Mouse (Mus musculus) hindbrain, postnatal 0 days (tissue): ENCODE measurements around the gene Slc43a1. TPM values are rescaled to one million over a fixed set of nuclear protein-coding genes. Genes with fewer than 3 reads are reported as not detected.

ENCODE experiments used
- ATAC-seq: fragments of 200-750 bp; cut with Nextera tagmentation; 2 replicates; pipeline ENCODE4 v1.8.0; 2017; ENCODE audit warnings: mild to moderate bottlenecking, moderate TSS enrichment, moderate library complexity
- DNase-seq: peaks from one replicate; pipeline ENCODE4 v3.0.0-alpha.2; 2015; ENCODE audit warnings: low spot score
- H3K27ac ChIP-seq: fragments of 300-500 bp; sonication (generic); 2 replicates; pipeline ENCODE4 v1.5.1; 2014; ENCODE audit warnings: mild to moderate bottlenecking
- H3K27me3 ChIP-seq: fragments of 300-500 bp; sonication (generic); 2 replicates; pipeline ENCODE4 v1.6.1; 2014; ENCODE audit warnings: low read length, mixed read lengths; ENCODE audit not compliant: insufficient read depth
- H3K36me3 ChIP-seq: fragments of 300-500 bp; sonication (generic); 2 replicates; pipeline ENCODE4 v1.6.1; 2014; ENCODE audit warnings: low read length, mixed read lengths; ENCODE audit not compliant: insufficient read depth
- H3K4me1 ChIP-seq: fragments of 300-500 bp; sonication (generic); 2 replicates; pipeline ENCODE4 v1.6.1; 2014; ENCODE audit warnings: antibody characterized with exemption, low read length, mixed read lengths; ENCODE audit not compliant: insufficient read depth
- H3K4me2 ChIP-seq: fragments of 300-500 bp; sonication (generic); 2 replicates; pipeline ENCODE4 v1.6.1; 2014; ENCODE audit warnings: low read depth, mild to moderate bottlenecking, low read length, moderate library complexity, mixed read lengths
- H3K4me3 ChIP-seq: fragments of 300-500 bp; sonication (generic); 2 replicates; pipeline ENCODE4 v1.5.1; 2014; ENCODE audit warnings: low read length
- H3K9ac ChIP-seq: fragments of 300-500 bp; sonication (generic); replicated peaks from 2 replicates; pipeline ENCODE4 v1.6.1; 2014; ENCODE audit warnings: mild to moderate bottlenecking, low read length, moderate library complexity, mixed read lengths
- H3K9me3 ChIP-seq: fragments of 300-500 bp; sonication (generic); 2 replicates; pipeline ENCODE4 v1.6.1; 2016; ENCODE audit warnings: low read length, mixed read lengths
- CTCF ChIP-seq: IDR thresholded peaks from 2 replicates; pipeline ENCODE4 v1.5.1; 2016; ENCODE audit warnings: antibody characterized with exemption, control low read depth, low read depth
- WGBS: fragments of 180-500 bp; shearing (Covaris S2); extraction: QIAGEN DNeasy Blood & Tissue Kit; methylation state at CpG from one replicate; pipeline ENCODE4 v1.1.7; 2014; 5-methylcytosine and 5-hydroxymethylcytosine counted together
- polyA plus RNA-seq: library from polyadenylated mRNA; unstranded; fragments of >200 nt; fragmentation: Nextera tagmentation; extraction: Ambion mirVana; gene quantifications from 2 replicates; pipeline ENCODE4 v1.2.1, GENCODE M21; 2015
- total RNA-seq: library from RNA; depleted of rRNA; stranded (reverse); fragments of >200 nt; gene quantifications from 2 replicates; pipeline ENCODE4 v1.2.3, GENCODE M21; 2014

Slc43a1 gene
- total and polyA plus RNA-seq, 2 experiments from 2014 or later: 1.3 to 5.8 TPM

DNA sequence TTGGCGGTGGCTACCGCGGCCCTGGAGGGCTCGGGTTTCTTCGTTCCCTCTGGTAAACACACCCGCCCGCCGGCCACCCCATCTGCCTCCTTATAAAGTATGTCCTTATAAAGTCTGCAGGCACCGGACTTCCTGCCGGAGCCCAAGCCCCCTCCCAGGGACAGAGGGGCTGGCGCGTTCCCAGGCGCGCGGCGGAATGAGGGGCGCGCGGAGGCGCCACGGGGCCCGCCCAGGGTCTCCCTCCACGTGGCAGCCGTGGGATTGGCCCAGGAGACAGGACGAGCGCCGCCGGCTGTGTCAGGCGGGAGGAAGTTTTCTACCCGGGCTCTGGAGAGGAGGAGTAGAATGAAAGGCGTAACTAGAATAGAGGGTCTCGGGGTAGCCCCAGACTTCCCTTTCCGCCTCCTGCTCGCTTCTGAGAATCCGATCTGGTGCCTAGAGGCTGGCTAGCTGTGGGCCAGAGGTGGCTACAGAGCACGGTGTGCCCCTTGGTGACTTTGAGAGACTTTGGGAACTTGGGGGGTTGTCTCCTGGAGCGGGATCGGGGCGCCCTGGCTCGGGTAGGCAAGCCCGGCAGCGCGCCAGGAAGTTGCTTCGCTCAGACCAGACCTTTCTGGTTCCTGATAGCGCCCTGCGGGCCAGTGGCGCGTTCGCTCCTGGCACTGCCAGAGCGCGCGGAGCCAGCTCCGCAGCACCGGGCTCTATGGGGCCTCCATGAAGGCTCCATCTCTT, 1.5 kb downstream of the Slc43a1 start:
- Histone ChIP-seq H3K9me3 (no peaks in the 10 kb centered on the region), H3K36me3 (no peaks in the 10 kb centered on the region), H3K27me3 (peaks cover 26% of the 10 kb centered on the region), H3K4me3 (peak overlapping the region; percentile 50), H3K27ac (0 out of 2 replicates have a peak overlapping the region, but pooled peaks have one; percentile 48), H3K4me2 (peak overlapping the region; percentile 89), H3K9ac (peak overlapping the region; percentile 38), H3K4me1 (peaks cover 11% of the 10 kb centered on the region; the same call in 1 of the 2 replicates)
- under 1% methylated on average over 54 of the region's 54 CpGs for WGBS
- peak; percentile 87 for ATAC-seq
- TF ChIP-seq CTCF: no peak
- DNase-seq: peak; percentile 66

DNA sequence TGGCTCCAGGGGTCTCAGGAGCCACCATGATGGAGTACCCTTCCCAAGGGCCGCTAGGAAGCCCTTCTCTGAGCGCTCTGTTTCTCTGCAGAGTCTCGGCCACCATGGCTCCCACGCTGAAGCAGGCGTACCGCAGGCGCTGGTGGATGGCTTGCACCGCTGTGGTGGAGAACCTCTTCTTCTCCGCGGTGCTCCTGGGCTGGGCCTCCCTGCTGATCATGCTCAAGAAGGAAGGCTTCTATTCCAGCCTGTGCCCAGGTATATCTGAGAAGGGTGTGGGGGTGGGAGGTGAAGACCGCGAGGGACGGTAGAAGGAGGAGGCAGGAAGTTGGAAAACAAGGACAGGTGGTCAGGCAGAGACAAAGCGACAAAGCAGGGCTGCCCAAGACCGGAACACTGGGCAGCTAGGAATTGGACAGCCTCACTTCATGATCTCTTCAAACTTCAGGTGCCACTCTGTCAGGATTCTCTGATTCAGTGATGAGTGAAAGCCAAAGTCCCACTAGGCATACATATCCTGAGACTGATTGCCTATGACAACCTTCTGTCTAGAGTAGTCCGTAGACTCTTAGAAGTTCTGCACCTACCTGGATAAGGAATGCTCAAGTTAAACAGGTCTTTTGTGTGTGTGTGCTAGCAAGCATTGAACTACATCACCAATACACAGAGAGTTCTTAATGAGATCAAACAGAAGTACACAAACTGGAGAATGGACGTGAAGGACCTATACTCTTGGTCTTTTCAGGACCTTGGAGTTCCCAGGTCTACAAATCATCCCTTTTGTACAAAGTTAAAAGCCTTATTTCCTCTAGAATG, 2.3 kb downstream of the Slc43a1 start:
- H3K27ac ChIP-seq: 0 out of 2 replicates have a peak overlapping the region, but pooled peaks have one; percentile 48
- peaks cover 11% of the 10 kb centered on the region; the same call in 1 of the 2 replicates for H3K4me1 ChIP-seq
- H3K9me3 ChIP-seq: no peaks in the 10 kb centered on the region
- H3K36me3 ChIP-seq: no peaks in the 10 kb centered on the region
- peak overlapping the region; percentile 50 for H3K4me3 ChIP-seq
- peak overlapping the region; percentile 89 for H3K4me2 ChIP-seq
- TF ChIP-seq CTCF: no peak
- ATAC-seq: no peak
- 12% methylated on average over 17 of the region's 17 CpGs for WGBS
- peaks cover 26% of the 10 kb centered on the region for H3K27me3 ChIP-seq
- peak overlapping the region; percentile 38 for H3K9ac ChIP-seq
- no peak for DNase-seq

DNA sequence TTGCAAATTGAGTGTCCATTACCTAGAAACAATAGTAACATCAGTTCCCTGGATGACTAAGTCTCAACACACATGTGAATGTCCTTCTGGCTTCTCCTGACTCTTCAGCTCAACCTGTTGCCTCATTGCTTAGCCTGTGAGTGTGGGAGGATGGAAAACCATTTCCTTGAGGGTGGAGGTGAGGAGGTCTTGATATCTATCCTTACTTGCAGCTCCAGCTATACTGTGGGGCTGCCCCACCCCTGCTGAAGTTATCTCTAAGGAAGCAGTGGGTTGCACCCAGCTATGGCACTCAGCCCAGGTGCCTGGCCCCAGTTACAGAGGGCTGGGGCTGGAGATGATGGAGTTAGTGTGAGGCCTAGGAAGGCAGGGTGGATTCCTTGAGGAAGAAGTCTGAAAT, 3.3 kb downstream of the Slc43a1 start:
- DNase-seq (no peak), ATAC-seq (no peak)
- no peaks in the 10 kb centered on the region for H3K36me3 ChIP-seq
- H3K4me1 ChIP-seq: peaks cover 11% of the 10 kb centered on the region; the same call in 1 of the 2 replicates
- H3K27ac ChIP-seq: no peak overlapping the region
- peaks cover 26% of the 10 kb centered on the region for H3K27me3 ChIP-seq
- no peak for TF ChIP-seq CTCF
- no peak overlapping the region for H3K4me2 ChIP-seq
- no peaks in the 10 kb centered on the region for H3K9me3 ChIP-seq
- H3K4me3 ChIP-seq: no peak overlapping the region
- no peak overlapping the region for H3K9ac ChIP-seq

DNA sequence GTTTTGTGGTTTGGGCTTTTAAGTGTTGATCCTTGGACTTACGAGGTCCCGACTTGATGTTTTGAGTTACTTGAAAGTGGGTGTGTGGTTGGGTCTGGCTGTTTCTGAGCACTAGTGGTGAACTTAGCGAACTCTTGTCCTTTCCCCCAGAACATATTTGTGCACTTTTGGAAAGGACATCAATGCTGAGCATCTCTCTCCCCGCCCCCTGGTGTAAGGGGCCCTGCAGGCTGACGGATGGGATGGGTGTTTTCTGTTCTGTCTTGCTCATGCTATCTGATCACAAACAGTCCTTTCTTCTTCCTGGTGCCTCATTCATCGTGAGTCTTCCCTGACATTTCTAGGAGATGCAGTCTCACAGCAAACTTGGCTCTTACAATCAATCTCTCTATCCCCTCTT, 5.0 kb downstream of the Slc43a1 start:
- Histone ChIP-seq H3K27ac (no peak overlapping the region), H3K4me3 (no peak overlapping the region), H3K9ac (no peak overlapping the region), H3K36me3 (no peaks in the 10 kb centered on the region), H3K27me3 (peaks cover 18% of the 10 kb centered on the region), H3K9me3 (no peaks in the 10 kb centered on the region), H3K4me2 (no peak overlapping the region), H3K4me1 (peaks cover 11% of the 10 kb centered on the region; the same call in 1 of the 2 replicates)
- ATAC-seq (no peak), DNase-seq (no peak)
- 86% methylated on average over 6 of the region's 6 CpGs for WGBS
- TF ChIP-seq CTCF: no peak

DNA sequence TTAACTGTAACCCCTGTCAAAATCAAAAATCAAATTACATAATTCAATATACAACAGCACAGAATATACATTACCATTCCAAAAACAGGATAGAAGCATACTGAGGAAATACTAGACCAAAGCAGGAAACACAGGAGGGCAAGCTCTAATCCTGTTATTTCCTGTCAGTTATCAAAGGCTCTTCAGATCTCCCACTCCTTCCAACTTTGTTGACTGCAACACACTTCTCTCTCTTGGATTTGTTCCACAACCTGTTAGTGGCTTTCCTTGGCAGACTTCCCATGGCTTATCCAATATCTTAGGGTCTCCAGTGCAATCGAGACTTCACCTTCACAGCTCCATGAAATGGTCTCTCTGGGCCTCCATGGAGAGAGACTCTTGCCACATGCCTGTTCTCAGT, 6.6 kb downstream of the Slc43a1 start:
- DNase-seq (no peak), ATAC-seq (no peak)
- peaks cover 8% of the 10 kb centered on the region; the same call in 1 of the 2 replicates for H3K27me3 ChIP-seq
- H3K4me2 ChIP-seq: no peak overlapping the region
- 59% methylated on average over 1 of the region's 1 CpGs for WGBS
- H3K9me3 ChIP-seq: no peaks in the 10 kb centered on the region
- no peak for TF ChIP-seq CTCF
- no peaks in the 10 kb centered on the region for H3K36me3 ChIP-seq
- no peak overlapping the region for H3K4me3 ChIP-seq
- no peak overlapping the region for H3K9ac ChIP-seq
- H3K27ac ChIP-seq: no peak overlapping the region
- H3K4me1 ChIP-seq: no peaks in the 10 kb centered on the region; the same call in 1 of the 2 replicates

DNA sequence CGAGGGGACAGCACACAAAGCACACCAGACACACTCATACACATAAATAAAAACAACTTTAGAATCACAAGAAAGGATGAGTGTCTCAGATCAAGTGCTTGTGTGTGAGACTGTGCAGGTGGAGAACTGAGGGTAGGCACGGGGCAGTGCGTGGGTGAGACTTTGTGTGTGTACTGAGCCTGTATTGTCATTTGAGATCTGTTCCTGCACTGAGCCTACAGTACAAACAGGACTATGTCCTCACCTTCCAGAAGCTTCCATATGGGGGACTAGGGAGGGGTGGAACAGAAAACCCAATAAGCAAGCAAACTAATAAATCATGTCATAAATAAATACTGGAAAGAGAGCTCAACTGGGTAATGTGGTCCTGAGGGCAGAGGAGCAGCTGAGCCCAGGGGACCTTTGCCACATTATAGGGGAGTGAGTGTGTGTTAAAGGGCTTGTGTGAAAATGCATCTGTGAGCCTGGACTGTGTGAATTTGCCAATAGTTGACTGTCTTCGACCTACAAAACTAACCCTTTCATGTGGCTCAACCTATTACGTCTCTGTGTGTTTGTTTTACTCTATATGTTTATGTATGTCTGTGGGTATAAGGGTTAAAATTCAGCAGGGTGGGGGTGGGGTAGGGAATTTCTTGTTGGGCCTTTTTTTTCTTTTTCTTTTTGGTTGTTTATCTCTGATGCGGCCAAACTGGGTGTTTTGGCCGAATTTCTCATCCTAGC, 11.9 kb downstream of the Slc43a1 start:
- H3K36me3 ChIP-seq: no peaks in the 10 kb centered on the region
- no peak overlapping the region for H3K27ac ChIP-seq
- H3K4me2 ChIP-seq: 0 out of 2 replicates have a peak overlapping the region, but pooled peaks have one; percentile 23
- no peak overlapping the region for H3K9ac ChIP-seq
- H3K4me1 ChIP-seq: no peaks in the 10 kb centered on the region
- H3K27me3 ChIP-seq: no peaks in the 10 kb centered on the region
- TF ChIP-seq CTCF: no peak
- DNase-seq (no peak), ATAC-seq (no peak)
- no peaks in the 10 kb centered on the region for H3K9me3 ChIP-seq
- H3K4me3 ChIP-seq: no peak overlapping the region
- whole genome bisulfite sequencing: 72% methylated on average over 7 of the region's 7 CpGs
